Mouse (Mus musculus) mature B cell (primary cell): ENCODE measurements at regions not wholly inside any gene's neighbourhood (a gene's known extent, or its start where the extent isn't known, plus 50 kb on each side); places are given as distances from the start of the nearest gene placed in this dataset.
"Not testable (repeated sequence)": the region's sequence is repeated elsewhere in the genome, so short reads cannot be mapped to it uniquely, and the experiment has no call there.

ENCODE experiments used
- in situ Hi-C: fragments of 300-500 bp; cut with MboI; formaldehyde crosslinking; loops from 2 replicates; pipeline ENCODE4 v1.14.3; 2019

DNA sequence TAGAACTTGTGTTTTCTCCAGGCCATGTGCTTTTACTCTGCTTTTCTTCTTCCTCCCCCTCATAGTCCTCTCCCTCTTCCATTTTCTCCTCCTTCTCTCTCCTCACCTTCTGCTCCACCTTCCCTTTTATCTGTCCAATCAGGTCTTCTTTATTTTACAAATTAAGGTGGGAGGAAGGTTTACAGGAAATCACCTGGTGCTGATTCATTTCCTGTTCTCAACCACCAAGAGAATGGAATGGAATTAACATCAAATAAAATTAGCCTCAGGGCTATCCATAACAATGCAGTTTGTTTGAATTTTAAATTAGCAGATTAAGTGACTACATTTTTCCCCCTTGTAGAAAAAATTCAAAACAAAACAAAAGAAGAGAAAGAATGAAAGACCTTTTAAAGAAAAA is 414.3 kb upstream of the Slc39a10 start:
- in situ Hi-C loops = no loop called here

GRCm38 (mm10) chr1:47299311-47299710 is 406.7 kb upstream of the Slc39a10 start:
- in situ Hi-C loops = no loop called here

GRCm38 (mm10) chr1:47285639-47286038 is 393.0 kb upstream of the Slc39a10 start:
- in situ Hi-C loops = no loop called here

GRCm38 (mm10) chr1:47278321-47279020 is 385.8 kb upstream of the Slc39a10 start:
- in situ Hi-C loops = no loop called here

DNA sequence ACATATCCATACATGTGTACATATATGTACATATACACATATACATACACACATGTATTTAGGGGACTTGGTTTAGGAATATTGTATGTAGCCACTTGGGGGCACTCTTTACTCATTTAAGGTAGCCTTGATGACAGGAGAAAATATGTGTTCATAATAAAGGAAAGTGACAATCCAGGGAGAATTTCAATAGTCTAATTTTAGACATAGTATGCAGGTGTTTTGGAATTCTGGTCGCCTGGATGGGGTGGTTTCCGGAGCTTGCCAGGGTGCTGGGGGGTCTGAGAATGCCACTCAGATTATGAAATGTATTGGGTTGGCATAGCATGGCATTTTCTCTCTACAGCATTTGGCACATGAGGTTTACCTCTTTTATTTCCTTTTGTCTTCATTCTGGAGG is 385.2 kb upstream of the Slc39a10 start:
- in situ Hi-C loops = no loop called here

- in situ Hi-C loops = no loop called here
These were observed 379.5 kb upstream of the Slc39a10 start for GRCm38 (mm10) chr1:47272131-47272530.

DNA sequence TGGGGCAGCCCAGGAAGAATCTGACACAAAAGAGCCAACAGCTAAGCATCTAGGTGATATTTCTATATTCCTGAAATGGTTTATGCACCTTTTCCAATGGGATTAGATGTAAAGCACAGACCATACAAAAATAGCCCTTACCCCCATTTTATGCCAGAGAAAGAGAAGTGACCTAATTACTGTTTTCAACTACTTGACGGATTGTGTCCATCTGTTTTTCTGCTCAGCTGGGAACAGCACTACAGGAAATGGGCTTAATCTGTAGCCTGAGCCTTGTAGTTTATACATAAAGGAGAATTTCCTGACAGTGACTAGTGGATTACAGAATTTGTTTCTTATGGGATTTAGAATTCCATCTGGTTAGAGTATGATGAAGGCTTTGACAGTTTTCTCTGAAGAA is 371.0 kb upstream of the Slc39a10 start:
- in situ Hi-C loops = no loop called here

DNA sequence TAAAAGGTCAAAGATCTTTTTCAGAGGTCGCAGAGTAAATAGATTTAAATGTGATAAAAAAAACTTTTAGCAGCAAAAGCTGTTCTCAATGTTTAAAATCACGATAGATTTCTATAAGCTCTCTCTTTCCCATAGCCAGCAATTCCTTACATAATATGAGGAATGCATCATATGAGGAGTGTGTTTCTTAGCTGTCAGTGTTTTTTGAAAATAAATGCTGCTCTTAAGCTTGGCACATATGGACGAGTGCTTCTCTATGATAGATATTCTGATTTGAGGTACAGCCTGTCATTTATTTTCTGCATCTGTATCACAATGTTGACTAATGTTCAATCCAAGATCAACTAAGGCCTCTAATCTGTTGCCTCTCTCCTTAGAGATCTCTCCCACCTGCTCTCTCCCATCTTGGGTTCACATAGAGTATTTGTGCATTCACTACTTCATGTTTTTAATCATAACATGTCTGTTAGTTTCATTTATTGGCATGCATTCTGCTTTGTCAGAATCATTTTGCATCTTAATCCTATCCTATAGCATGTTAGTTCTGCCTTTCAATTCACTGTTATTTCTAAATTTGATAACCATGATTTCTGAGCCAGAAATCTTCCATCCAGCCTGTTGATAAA is 369.0 kb upstream of the Slc39a10 start:
- in situ Hi-C loops = no loop called here

GRCm38 (mm10) chr1:47250706-47251105 is 358.1 kb upstream of the Slc39a10 start:
- in situ Hi-C loops = not testable (repeated sequence)

GRCm38 (mm10) chr1:47217088-47217487 is 324.4 kb upstream of the Slc39a10 start:
- in situ Hi-C loops = no loop called here

DNA sequence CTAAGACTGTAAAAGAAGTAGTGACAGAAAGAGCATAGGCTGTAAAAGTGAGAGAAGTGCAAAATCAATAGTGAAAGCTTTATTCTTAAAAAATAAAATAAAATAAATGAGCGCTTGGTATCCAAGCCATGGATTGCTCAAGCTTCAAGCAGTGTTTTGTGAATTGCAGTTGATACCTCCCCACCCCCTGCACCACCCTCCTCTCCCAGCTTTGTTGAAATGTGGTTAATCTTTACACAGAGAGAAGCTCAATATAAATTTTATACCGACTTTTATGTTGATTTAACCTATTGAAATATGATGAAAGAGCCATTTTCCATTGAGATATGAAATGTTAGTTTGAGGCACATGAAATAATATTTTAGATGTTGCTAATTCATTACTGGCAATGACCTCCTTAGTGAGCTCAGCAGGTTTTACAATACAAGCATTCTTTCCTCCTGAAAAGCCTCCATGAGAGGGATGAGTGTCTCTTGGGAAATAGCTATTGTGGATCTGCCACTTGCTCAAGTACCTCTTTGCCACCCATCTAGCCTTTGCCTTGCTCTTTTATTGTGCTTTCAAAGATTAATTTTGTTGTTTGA is 323.9 kb upstream of the Slc39a10 start:
- in situ Hi-C loops = no loop called here

DNA sequence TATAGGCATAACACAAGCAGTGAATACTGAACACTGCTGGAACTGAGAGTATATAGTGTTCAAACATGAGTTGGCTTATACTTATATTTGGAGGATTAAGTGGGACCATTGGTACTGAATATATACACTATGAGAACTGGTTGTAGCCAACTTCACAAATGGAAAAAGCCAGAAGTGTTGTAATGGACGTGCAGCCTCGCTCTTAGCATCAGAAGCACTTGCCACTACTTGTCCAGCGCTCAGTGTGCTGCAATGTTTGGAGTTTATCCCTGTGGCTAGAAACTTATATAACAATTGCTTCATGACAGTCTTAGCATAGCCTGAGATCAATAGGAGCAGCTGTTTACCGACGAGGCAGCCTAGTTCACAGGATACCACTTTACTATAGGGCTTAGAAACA is 320.8 kb upstream of the Slc39a10 start:
- in situ Hi-C loops = no loop called here

- in situ Hi-C loops = no loop called here
These were observed 300.3 kb upstream of the Slc39a10 start for GRCm38 (mm10) chr1:47193001-47193400.

GRCm38 (mm10) chr1:47164417-47164816 is 271.8 kb upstream of the Slc39a10 start:
- in situ Hi-C loops = no loop called here

DNA sequence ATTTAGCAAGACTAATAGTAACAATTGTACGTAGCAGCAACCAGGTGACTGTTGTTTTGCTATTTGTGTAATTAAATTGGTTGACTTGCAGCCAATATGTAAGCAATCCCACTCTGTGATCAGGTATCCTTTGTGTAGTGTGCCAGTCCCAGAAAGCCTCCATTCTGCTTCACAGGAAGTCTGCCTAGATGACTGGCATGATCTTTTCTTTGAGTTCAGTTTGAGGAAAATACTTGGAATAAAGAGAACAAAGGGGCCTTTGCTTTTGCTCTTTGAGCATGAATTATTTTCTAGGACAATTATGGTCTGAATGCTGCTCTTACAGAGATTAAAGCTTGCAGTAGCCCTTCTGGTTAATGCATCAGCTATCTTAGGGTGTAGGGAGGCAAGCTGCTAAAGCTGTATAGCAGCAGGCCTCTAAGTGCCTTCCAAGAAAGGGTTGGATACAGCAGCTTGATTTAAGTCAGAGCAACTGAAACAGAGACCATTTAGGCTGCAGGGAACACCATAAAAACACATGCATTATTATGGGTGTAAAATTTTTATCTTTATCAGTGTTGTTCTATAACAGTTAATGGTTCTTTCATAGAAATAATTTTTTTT is 271.3 kb upstream of the Slc39a10 start:
- in situ Hi-C loops = no loop called here

DNA sequence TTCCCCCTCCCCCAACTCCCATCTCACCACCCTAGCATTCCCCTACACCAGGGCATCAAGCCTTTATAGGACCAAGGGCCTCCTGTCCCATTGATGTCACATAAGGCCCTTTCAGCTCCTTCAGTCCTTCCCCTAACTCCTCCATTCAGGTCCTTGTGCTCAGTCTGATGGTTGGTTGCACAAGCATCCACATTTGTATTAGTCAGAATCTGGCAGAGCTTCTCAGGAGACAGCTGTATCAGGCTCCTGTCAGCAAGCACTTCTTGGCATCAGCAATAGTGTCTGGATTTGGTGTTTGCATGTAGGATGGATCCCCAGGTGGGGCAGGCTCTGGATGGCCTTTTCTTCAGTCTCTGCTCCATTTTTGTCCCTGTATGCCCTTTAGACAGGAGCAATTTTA is 237.4 kb upstream of the Slc39a10 start:
- in situ Hi-C loops = not testable (repeated sequence)

DNA sequence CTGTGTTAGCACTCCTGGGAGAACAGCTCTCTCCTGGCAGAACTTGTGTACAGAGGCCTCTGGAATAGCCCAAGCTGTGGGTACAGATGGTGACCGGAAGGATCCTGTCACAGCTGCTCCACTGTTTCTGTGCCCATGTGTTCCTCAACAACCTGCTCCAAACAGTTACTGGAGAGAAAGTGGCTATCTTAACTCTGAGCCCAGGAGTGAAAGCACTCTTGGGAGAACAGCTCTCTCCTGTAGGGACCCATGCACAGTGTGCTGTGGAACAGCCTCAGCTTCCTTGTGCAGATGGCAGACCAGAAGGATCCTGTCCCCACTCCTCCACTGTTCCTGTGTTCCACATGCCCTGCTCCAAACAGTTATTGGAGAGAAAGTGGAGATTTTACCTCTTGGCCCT is 227.0 kb upstream of the Slc39a10 start:
- in situ Hi-C loops = no loop called here

GRCm38 (mm10) chr1:47116681-47117080 is 224.0 kb upstream of the Slc39a10 start:
- in situ Hi-C loops = not testable (repeated sequence)

- in situ Hi-C loops = no loop called here
These were observed 219.8 kb upstream of the Slc39a10 start for GRCm38 (mm10) chr1:47112494-47112893.

GRCm38 (mm10) chr1:47104055-47104454 is 211.4 kb upstream of the Slc39a10 start:
- in situ Hi-C loops = no loop called here

GRCm38 (mm10) chr1:47103321-47103988 is 210.8 kb upstream of the Slc39a10 start:
- in situ Hi-C loops = no loop called here
